9 mouse cellular contexts compared by ENCODE assay signal in the genomic region with DNA sequence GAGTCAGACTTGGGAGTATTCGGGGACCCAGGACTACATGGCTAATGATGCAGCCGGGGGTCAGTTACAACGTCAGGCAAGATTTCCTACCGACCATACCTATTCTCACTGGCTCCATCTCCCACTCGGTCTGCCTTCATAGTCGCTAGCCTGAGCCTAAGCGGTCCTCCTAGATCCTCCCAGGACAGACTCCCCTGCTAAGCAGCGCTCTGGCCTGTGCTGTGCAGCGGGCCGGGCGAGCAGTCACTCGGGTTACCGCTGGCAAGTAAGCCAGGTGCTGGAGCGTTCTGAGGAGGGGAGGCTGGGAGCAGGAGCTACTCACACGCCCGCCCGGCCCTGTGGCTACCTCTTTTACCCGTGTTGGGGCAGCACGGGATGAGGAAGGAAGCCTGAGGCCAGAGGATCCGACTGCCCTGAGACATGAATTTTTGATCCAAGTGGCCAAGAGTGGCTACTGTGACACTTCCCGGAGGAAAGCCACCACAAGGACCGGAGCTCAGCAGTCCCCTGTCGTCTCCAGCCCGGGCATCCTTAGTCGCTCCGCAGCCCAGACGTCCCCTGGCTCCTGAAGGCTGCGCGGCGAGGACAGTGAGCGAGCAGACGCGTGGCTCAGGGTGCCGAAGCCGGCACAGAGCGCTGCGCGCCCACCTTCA. TPM values are rescaled to one million over a fixed set of nuclear protein-coding genes. Genes with fewer than 3 reads are reported as not detected.
A peak's percentile ranks its signal among the peaks of the same experiment; 100 is the strongest.
DNase-seq lines count a peak whose midpoint lies in the region; ATAC-seq lines count a peak whose summit lies in the region.
"Had no signal": no experiment of that assay in that cellular context is flagged by ENCODE, and none has a peak within 500 bp of the region (broad histone marks: within the 10 kb centered on the region; RNA-seq: fewer than 3 reads in every experiment).

No protein-coding gene starts in this region.

- no peak overlapping the region for H3K27ac ChIP-seq in lung, embryonic 16.5 days (ENCODE audit: low read length)
- no peak overlapping the region for H3K27ac ChIP-seq in limb, embryonic 10.5 days
- no peak overlapping the region for H3K27ac ChIP-seq in stomach, embryonic 15.5 days

- H3K9ac ChIP-seq in lung, embryonic 16.5 days (ENCODE audit: low read length): no peak overlapping the region
- no peak overlapping the region for H3K9ac ChIP-seq in stomach, embryonic 15.5 days

- no peaks in the 10 kb centered on the region for H3K9me3 ChIP-seq in lung, embryonic 16.5 days (ENCODE audit: control insufficient read depth, low read length)
- no peaks in the 10 kb centered on the region for H3K9me3 ChIP-seq in limb, embryonic 10.5 days (replicated peaks)
- no peaks in the 10 kb centered on the region for H3K9me3 ChIP-seq in stomach, embryonic 15.5 days

- 1% methylated on average over 38 of the region's 38 CpGs for WGBS in lung, embryonic 16.5 days
- WGBS in limb, embryonic 10.5 days: under 1% methylated on average over 38 of the region's 38 CpGs
- 2% methylated on average over 38 of the region's 38 CpGs for WGBS in stomach, embryonic 15.5 days

- H3K36me3 ChIP-seq in lung, embryonic 16.5 days (ENCODE audit: control insufficient read depth, insufficient read depth, low read length): no peaks in the 10 kb centered on the region
- no peaks in the 10 kb centered on the region for H3K36me3 ChIP-seq in limb, embryonic 10.5 days
- H3K36me3 ChIP-seq in stomach, embryonic 15.5 days: no peaks in the 10 kb centered on the region

- H3K4me2 ChIP-seq in lung, embryonic 16.5 days (ENCODE audit: low read depth, low read length): peak overlapping the region; percentile 56
- peak overlapping the region; percentile 71 for H3K4me2 ChIP-seq in stomach, embryonic 15.5 days

- peaks cover 23% of the 10 kb centered on the region for H3K4me1 ChIP-seq in lung, embryonic 16.5 days (replicated peaks; ENCODE audit: control insufficient read depth, insufficient read depth, low read length)
- H3K4me1 ChIP-seq in limb, embryonic 10.5 days: peaks cover 39% of the 10 kb centered on the region
- H3K4me1 ChIP-seq in stomach, embryonic 15.5 days: peaks cover 16% of the 10 kb centered on the region

- no peak for ATAC-seq in lung, embryonic 16.5 days (ENCODE audit: low read depth)
- no peak for ATAC-seq in stomach, embryonic 15.5 days (ENCODE audit: insufficient read depth, low FRiP score, low read depth)

- H3K27me3 ChIP-seq in lung, embryonic 16.5 days (ENCODE audit: control insufficient read depth, insufficient read depth, low read depth, low read length): peaks cover 92% of the 10 kb centered on the region
- H3K27me3 ChIP-seq in limb, embryonic 10.5 days (ENCODE audit: low read depth, poor library complexity, severe bottlenecking): peaks cover 100% of the 10 kb centered on the region
- H3K27me3 ChIP-seq in stomach, embryonic 15.5 days (replicated peaks): peaks cover 96% of the 10 kb centered on the region

- peak; percentile 22 for DNase-seq in adrenal gland, postnatal 10 days
- no peak for DNase-seq in adrenal gland, postnatal 4 days (ENCODE audit: low spot score in 2 of 2)
- no peak for DNase-seq in lung, postnatal 36 days
- DNase-seq in limb, embryonic 10.5 days (ENCODE audit: low spot score): peak; percentile 53
- DNase-seq in right cerebral cortex, adult 2 months (ENCODE audit: low spot score in 2 of 2): no peak
- no peak for DNase-seq in thymus, postnatal 0 days (ENCODE audit: low spot score)

- H3K4me3 ChIP-seq in lung, embryonic 16.5 days (ENCODE audit: low read length): peak overlapping the region; percentile 41
- peak overlapping the region; percentile 49 for H3K4me3 ChIP-seq in limb, embryonic 10.5 days
- peak overlapping the region; percentile 35 for H3K4me3 ChIP-seq in stomach, embryonic 15.5 days (replicated peaks)

RNA-seq across cellular contexts. Expression of gene Bcan, which starts 0.7 kb away (rescaled TPM):
- 10 to 100 TPM; 18.7 to 20.0 TPM for total RNA-seq in adrenal gland, postnatal 10 days (2021)
- total RNA-seq in adrenal gland, postnatal 4 days (2021): 10 to 100 TPM; 29.2 to 30.6 TPM
- polyA plus RNA-seq in lung, embryonic 16.5 days (2015; fragmentation: Nextera tagmentation; extraction: Ambion mirVana): 0.44 and 0.54 TPM in 2 replicates
- not detected in 2 replicates for polyA plus RNA-seq in limb, embryonic 10.5 days (2016; fragmentation: Nextera tagmentation; extraction: Ambion mirVana)
- 0.17 and 0.23 TPM in 2 replicates for polyA plus RNA-seq in stomach, embryonic 15.5 days (2015; fragmentation: Nextera tagmentation; extraction: Ambion mirVana)
- polyA plus RNA-seq in thymus, postnatal 0 days (2015; fragmentation: Nextera tagmentation; extraction: Ambion mirVana): 0.23 and 0.27 TPM in 2 replicates

RNA-seq across cellular contexts. Expression of gene Hapln2, which starts 28.0 kb away (rescaled TPM):
- total RNA-seq in adrenal gland, postnatal 10 days (2021): not detected
- not detected for total RNA-seq in adrenal gland, postnatal 4 days (2021)
- polyA plus RNA-seq in lung, embryonic 16.5 days (2015; fragmentation: Nextera tagmentation; extraction: Ambion mirVana): 0.10 and 0.28 TPM in 2 replicates
- 0.06 TPM in 1 of 2 replicates, not detected in the other for polyA plus RNA-seq in limb, embryonic 10.5 days (2016; fragmentation: Nextera tagmentation; extraction: Ambion mirVana)
- polyA plus RNA-seq in stomach, embryonic 15.5 days (2015; fragmentation: Nextera tagmentation; extraction: Ambion mirVana): 0.18 TPM in 1 of 2 replicates, not detected in the other
- 0.16 TPM in 1 of 2 replicates, not detected in the other for polyA plus RNA-seq in thymus, postnatal 0 days (2015; fragmentation: Nextera tagmentation; extraction: Ambion mirVana)
- total RNA-seq: adrenal gland, adult 18-20 months had no signal

RNA-seq across cellular contexts. Expression of gene Nes, which starts 28.5 kb away (rescaled TPM):
- 10 to 100 TPM; 17.7 to 23.3 TPM for total RNA-seq in adrenal gland, postnatal 10 days (2021)
- total RNA-seq in adrenal gland, postnatal 4 days (2021): 10 to 100 TPM; 16.2 to 24.3 TPM
- polyA plus RNA-seq in lung, embryonic 16.5 days (2015; fragmentation: Nextera tagmentation; extraction: Ambion mirVana): 15.5 and 15.6 TPM in 2 replicates
- polyA plus RNA-seq in limb, embryonic 10.5 days (2016; fragmentation: Nextera tagmentation; extraction: Ambion mirVana): 13.5 and 14.6 TPM in 2 replicates
- 18.6 and 19.1 TPM in 2 replicates for polyA plus RNA-seq in stomach, embryonic 15.5 days (2015; fragmentation: Nextera tagmentation; extraction: Ambion mirVana)
- polyA plus RNA-seq in thymus, postnatal 0 days (2015; fragmentation: Nextera tagmentation; extraction: Ambion mirVana): 3.2 and 4.5 TPM in 2 replicates

RNA-seq across cellular contexts. Expression of gene Gpatch4, which starts 43.5 kb away (rescaled TPM):
- 10 to 100 TPM; 12.1 to 12.4 TPM for total RNA-seq in adrenal gland, postnatal 10 days (2021)
- total RNA-seq in adrenal gland, postnatal 4 days (2021): 10 to 100 TPM; 15.4 to 16.1 TPM
- 22.4 and 25.6 TPM in 2 replicates for polyA plus RNA-seq in lung, embryonic 16.5 days (2015; fragmentation: Nextera tagmentation; extraction: Ambion mirVana)
- polyA plus RNA-seq in limb, embryonic 10.5 days (2016; fragmentation: Nextera tagmentation; extraction: Ambion mirVana): 42.4 and 53.4 TPM in 2 replicates
- 33.7 and 35.0 TPM in 2 replicates for polyA plus RNA-seq in stomach, embryonic 15.5 days (2015; fragmentation: Nextera tagmentation; extraction: Ambion mirVana)
- polyA plus RNA-seq in thymus, postnatal 0 days (2015; fragmentation: Nextera tagmentation; extraction: Ambion mirVana): 34.6 and 37.4 TPM in 2 replicates

RNA-seq across cellular contexts. Expression of gene Crabp2, which starts 50.9 kb away (rescaled TPM):
- under 1 TPM; 0.48 to 0.76 TPM for total RNA-seq in adrenal gland, postnatal 10 days (2021)
- 1 to 10 TPM; 1.7 to 2.0 TPM for total RNA-seq in adrenal gland, postnatal 4 days (2021)
- polyA plus RNA-seq in lung, embryonic 16.5 days (2015; fragmentation: Nextera tagmentation; extraction: Ambion mirVana): 4.7 and 4.9 TPM in 2 replicates
- polyA plus RNA-seq in limb, embryonic 10.5 days (2016; fragmentation: Nextera tagmentation; extraction: Ambion mirVana): 944 and 1,066 TPM in 2 replicates
- 17.2 and 20.0 TPM in 2 replicates for polyA plus RNA-seq in stomach, embryonic 15.5 days (2015; fragmentation: Nextera tagmentation; extraction: Ambion mirVana)
- polyA plus RNA-seq in thymus, postnatal 0 days (2015; fragmentation: Nextera tagmentation; extraction: Ambion mirVana): 35.5 and 38.1 TPM in 2 replicates

Comparison
In these comparisons a context has a peak if more than half of its experiments do, and no peak if none do; other contexts are left out.
1. DNase-seq: peak in adrenal gland, postnatal 10 days (single experiment) and limb, embryonic 10.5 days (single experiment); none in adrenal gland, postnatal 4 days (0 of 2), lung, postnatal 36 days (single experiment), right cerebral cortex, adult 2 months (0 of 2) and thymus, postnatal 0 days (single experiment).
2. Peak in every context shown above with its lines, with median percentiles within 50 percentile points of each other: H3K4me3 ChIP-seq.